Mouse (Mus musculus) natural killer cell, adult 2 months (primary cell): ENCODE results near the gene Tcf21.

Experiments
- DNase-seq, 2 experiments: peaks; one replicate each; pipeline ENCODE4 v3.0.0; 2022; ENCODE audit warnings: low spot score in 2 of 2

Gene Tcf21

DNA sequence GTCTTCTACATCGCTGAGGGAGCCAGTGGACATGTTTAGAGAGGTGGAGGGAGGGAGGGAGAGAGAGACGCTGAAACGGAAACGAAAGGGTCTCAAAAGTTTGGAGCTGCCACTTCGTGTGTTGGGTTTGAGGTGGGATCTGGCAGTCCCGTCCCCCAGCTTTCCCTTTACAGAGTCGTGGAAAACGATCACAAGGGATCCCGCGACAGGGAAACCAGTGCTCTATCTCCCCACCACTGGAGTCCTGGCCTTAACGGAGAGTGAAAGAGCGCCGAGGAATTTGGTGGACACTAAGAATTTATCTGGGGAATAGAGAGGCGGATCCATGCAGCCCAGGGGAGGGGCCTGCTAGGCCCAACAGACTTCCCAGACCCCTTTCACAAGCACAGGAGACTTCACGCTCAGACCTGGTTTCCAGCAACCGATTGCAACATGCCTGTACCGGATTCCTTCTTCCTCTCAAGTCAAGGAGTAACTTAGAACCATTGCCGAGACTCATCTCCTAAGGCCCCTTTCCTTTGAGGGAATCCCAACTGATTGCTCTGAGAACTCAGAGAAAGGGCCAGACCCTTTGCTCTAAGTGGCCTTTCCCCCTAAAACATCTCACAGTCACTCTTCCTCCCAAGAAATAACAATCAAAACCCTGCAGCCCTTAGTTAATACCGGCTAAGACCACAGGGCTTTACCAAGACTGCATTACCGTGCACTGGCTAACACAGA is at the start of gene Tcf21:
Gene Tcf21 (minus strand): TSS at position 304 of the 720 bp plus-strand sequence.
- no peak for DNase-seq

DNA sequence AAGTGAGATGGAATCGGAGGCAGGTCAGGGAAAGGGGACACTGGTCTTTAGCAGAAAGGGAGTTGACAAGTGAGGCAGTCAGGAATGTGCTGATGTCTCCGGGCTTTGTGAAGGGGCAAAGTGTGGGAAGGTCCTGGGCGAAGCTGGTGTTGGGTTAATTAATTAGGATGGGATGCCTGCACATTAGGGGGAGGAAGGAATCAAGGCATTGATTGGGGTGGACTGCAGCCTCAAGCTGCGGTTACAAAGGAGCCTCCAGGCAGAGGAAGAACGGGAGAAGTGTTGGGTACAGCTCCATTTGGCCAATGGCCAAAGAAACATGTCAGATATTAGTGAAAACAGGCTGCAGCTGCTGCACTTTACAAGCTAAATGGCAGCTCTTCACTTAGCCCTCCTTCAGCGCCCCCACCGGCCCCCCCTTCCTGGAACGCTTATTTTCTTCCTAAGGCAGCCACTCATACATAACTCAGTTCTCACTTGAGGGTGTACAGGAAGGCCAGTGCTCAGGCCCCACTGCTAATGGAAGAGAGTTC is 48.5 kb upstream of the Tcf21 start:
- DNase-seq, result no peak

DNA sequence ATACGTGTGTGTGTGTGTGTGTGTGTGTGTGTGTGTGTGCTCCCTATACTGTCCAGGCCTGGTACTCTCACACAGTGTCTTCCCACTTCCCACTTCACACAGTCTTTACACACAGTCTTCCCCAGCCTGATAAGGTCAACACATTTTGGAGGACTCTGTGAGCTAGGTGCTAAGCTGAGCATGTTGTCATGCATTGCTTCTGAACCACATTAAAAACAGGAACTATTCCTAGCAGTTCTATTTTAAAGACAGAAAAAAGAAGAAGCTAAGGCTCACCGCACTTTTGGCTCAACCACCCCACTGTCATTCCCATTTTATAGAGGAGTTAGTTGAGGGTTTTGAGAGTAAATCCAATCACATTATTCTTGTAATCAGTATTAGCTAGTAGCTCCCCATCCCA is 47.2 kb upstream of the Tcf21 start:
- DNase-seq, result no peak

DNA sequence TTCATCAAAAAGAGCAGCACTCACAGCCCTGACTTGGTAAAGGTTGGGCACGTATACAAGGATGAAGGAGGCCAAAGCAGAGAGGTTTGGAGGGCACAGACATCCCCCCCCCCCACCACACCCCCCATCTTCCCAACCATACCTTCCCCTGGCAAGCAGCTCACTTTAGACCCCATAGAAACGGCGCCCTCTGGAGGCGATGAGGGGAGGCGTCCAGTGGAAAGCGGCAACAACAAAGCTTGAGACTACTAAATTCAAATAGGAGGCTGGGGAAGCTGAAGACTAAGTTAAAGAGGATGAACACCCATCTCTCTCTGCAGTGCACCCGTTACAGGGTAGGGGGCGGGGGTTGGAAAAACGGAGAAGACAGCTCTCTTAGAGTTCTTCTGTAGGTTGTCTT is 38.1 kb upstream of the Tcf21 start:
- no peak for DNase-seq

DNA sequence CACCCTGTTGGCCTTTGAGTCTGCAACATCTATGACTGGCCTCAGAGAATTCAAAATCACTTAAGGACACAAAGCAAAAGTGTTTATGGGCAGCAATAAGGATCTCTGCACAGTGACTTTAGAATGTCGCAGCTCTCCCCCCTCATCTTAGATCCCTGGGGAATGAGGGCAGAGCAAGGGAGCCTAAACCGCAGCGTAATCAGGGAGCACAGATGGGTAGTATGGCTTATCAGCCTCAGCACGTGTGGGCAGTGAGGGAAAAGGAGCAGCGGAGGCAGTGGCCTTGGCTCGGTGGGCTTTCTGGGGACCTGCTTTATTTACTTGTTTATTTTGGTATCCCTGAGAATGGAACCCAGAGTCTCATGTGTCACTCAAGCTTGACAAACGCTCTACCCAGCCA is 34.4 kb upstream of the Tcf21 start:
- no peak for DNase-seq

DNA sequence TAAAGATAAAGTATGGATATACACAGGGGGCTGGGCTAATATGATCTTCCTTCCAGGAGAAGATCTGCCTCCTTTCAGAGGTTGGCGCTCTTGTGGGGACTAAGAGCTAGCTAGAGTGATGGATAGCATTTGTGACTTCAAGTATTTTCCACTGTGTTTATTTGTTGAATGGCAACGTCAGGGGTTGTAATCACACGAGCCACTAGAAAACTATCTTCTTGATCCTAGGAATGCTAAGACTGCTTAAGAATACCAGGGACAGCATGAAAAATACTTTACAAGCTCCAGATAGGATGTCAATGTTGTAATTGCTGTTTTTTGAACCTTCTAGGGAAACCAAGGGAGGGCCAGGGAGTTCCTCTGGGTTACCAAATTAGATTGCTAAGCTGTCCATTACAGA is 25.4 kb upstream of the Tcf21 start:
- no peak for DNase-seq

DNA sequence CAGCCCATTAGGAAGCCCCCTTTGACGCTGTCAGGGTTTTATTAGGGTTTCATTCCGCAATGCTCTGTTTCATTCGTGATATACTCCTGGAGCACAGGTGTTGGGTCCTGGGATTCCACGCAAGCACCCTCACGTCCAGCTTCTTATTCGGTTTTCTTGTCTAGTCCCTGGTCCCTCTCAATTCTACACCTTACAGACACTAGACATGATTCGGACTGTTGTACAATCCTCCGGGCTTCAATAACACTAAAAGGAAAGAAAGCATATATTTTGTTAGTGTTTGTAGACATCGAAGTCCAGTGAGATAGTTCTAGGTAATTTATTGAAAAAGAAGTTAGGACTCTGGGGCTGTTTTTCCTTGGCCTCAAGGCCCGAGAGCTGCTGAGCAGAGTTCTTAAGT is 24.8 kb upstream of the Tcf21 start:
- no peak for DNase-seq

DNA sequence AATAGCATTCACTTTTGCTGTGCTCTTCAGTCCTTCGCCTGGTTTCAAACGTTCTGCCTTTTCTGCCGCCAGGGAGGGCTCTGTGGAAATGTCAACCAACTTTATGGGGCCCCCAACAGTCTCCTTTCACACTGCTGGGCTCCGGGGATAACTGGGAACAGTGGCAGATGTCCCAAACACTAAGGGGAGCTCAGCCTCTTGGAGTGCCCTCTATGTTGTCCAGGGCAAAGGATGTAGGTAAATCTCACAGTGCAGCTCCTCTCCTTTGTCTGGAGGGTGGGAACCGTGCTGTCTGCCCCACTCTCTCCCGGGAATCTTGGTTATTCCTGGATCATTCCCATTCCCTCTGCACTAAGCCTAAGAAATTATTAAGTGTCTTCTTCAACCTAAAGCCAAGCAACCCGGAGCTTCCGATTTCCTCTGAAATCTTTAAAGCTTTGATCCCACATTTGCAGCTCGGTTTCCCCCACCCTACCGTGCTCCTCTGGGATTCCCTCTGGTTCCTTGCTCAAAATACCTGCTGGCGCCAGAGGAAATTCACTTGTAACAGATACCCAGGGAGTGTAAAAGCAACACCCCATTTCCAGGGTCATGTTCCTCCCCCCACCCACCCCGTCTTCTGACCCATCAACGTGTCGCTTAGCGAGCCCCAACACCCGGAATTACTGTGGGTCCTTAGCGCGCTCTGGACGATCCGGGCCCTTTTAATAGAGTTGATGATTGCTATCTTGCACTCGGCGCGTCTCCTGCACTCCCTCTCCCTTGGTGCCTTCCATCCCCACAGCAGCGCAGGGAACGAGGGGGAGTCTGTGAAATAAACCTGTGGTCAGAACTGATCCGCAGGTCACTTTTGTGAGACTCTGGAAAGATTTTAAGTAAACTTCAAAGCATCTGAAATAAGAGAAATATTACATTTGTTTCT is 23.7 kb upstream of the Tcf21 start:
- no peak for DNase-seq

DNA sequence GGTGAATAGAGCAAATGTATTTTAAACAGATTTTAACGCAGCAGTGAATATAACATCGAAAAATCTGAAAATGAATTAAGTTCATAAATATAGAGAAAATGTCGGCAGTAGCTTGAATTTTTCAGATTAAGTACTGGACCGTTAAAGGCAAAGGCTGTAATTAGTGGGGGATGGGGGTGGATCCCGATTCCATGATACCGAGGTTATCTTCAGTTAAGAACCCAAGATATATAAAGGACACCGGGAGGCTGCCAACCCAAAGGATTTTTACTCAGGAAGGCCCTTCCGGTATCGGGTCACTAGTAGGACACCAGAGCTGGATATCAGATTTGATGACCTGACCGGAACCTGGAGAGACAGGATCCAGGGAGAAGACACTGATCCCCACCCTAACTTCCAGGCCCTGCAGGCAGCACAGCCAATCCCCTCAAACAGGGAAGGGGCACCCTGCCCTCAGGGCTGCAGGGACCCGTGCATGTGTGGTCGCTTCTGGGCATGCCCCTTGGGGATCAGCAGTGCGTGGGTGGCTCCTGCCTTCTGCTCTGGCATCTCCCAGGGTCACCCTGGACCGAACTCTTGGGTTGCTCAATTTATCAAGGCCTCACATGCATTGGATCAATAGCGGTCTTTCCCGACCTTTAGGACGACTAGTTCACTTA is 22.9 kb upstream of the Tcf21 start:
- DNase-seq, result no peak

DNA sequence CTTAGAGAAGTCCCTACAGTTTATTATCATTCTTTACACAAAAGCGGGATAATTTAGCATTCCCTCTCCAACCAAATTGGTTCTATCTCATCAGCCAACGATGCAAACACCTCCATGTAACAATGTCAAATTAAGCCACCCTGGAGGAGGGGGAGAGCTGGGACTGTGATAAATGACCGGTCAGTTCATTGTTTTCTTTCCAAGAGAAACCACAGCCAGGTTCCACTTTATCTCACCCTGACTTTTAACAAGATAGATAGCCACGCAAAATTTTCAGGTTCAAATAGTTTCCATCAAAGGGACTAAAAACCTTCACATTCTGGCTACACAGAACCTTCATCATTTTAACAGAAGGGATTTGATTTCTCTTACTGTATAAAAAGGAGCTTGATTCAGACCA is 22.1 kb upstream of the Tcf21 start:
- DNase-seq, result no peak

DNA sequence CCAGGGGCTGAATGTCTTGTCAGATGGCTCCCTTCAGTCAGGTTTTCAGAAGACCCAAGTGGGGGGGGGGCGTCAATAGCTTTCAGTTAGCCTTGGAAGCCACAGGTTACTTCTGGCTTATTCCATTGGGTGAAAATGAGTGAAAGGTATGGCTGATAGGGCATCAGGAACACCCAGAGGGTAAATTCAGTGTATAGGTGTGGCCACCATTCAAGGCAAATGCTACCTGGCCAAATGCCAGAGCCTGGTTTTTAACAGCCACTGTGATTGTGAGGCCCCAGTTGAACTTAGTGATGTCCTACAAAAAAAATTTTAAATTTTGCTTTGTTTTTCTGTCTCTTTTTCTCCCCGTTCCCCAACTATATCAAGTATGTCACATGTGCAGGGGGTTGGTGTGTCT is 6.3 kb upstream of the Tcf21 start:
- no peak for DNase-seq

DNA sequence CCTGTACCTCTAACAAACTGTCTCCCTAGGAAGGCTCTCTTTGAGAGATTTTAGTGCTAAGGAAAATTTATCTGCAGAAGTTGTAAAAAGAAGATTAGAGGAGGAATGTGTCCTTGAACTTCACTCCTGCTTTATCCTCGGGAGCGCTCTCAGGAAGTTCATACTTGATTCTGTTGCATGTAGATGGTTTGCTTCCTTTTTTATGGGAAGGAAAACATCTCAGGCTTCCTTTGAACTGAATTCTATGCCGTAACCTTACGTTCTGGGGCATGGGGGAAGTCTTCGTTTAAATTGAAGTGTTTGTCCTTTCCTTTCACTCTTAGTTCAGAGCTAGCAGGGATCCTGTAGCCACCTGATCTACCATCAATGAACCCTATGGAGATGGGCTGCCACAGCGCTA is 2.9 kb upstream of the Tcf21 start:
- DNase-seq, result no peak

DNA sequence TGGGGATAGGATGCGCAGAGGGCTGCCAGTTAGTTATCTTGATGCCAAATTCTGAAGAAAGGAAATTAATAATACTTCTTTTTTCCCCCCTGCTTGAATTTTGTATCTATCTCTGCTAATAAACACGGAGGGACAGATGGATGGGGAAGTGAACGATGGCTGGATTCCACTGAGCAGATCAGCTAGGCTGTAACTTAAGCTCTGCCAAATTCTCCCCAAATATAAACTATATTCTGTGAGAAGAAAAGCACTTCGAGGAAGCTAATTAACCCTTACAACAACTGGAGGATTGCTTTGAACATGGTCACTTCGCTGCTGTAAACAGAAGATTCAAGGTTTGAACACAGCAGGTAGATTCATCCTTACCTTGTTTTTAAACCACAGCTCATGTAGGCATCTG is 2.5 kb upstream of the Tcf21 start:
- DNase-seq, result no peak

DNA sequence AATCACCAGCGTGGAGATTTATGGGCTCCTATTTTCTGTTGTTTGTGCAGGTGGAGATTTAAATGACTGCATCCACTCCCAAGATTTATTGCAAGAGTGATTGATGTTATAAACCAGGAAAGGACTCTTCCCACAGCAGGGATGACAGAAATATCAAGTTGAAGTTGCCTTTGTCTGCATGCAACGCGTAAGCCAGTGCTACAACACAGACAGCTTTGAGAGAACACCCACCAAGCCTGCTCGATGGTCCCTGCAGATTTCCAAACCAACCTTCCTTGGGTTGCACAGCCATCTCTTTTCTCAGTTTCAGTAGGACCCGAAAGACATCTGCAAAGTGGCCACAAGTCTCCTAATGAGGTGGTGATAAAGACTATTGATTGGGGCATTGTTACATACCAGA is 1.7 kb upstream of the Tcf21 start:
- no peak for DNase-seq

DNA sequence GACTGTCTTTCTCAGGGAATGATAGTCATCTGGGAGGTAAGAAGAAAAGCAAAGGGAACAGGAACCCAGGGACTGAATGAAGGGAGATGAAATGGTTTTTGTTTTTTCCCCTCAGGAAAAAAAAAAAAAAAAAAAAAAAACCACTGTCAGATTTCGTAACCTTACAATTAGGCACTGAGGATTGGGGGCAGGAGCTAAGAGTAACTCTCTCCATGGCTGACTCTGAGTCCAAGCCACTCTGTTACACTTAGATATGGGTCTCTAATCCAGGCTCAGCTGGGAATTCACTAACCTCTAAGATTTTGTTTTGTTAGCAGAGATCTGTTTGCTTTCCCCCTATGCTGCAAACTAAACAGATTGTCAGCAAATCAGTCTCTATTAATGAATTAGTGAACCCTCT is 1.3 kb upstream of the Tcf21 start:
- no peak for DNase-seq

DNA sequence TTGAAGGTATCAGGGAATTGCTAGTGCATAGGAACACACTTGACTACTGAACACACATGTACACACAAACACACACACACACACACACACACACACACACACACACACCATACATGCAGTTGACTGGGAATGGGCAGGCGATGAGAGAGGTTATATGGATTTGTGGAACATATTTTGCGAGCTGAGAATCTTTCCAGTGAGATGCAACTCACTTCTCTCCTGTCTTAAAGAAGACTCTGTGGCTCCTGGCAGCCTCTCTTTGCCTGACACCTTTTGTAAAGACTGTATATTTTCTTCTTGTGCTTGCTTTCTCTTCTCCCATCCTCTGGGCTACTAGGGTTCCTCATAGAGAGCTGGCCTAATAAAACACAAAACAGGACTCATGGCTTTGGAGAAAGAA is 867 bp upstream of the Tcf21 start:
- DNase-seq, result no peak

DNA sequence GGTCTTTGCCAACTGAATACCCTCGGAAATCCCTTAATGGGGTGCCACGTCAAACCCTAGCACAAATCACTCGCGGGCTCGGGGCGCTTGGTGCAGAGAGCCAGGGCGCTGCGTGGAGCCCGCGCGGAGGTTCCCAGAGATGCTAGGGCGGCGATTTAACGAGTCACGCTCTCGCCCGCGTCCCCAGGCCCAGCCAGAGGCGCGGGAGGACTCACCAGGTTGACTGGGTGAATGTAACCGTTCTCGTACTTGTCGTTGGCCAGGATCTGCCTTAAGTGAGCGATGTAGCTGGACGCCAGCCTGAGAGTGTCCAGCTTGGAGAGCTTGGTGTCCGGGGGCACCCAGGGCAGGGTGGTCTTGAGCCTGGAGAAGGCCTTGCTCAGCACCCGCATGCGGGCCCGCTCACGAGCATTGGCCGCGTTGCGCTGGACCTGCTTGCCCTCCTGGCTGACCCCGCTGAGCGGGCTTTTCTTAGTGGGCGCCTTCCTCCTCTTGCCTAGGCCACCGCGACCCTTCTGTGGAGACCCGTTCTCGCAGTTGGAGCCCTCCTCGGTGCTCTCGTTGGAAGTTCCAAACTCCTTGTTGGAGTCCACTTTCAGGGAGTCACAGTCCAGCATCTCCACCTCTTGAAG is 619 bp downstream of the Tcf21 start:
- no peak for DNase-seq

DNA sequence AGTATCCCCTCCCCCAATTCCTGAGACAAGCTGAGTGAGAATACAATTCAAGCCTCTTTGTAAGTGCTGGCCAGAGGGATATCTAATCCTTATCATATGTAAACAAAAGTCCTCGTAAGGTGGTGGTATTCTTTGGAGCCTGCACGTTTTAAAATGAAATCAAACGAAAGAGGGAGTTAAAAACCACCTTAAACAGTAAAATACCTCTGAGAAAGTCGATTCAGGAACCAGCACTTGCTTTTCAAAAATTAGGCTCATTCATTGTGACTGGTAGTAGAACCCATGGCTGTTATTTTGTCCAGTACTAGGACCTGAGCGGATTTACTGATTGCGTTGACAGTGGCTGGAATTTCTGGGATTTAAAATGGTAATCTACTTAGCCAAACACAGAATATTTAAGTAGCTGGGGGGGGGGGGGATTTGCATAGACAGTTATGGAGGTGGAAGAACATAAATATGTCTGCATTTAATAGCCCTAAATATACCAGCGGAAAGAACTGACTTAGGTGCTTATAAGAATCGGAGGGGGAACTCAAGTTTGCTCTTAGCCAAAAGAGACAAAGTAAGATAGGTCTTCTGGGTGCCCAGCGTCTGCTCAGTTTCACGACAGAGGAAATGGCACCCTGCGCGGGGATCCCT is 1.3 kb downstream of the Tcf21 start:
- no peak for DNase-seq

DNA sequence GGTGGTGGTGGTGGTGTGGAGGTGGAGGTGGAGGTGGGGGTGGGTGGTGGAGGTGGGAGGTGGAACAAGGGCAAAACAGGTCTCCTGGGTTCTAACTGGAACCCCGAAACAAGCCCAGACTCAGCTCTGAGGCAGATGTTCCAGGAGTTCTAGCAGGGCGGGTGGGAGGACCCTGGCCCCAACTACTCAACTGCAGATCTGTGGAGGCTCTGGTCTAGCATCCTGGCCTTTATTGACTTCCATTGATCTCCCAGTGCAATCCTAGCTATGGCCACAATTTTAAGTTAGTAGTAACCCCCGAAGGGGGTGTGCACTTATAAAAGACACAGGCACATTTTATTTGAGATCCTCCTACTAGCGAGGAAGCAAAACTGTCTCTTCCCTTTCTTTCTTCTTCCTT is 2.0 kb downstream of the Tcf21 start:
- no peak for DNase-seq

DNA sequence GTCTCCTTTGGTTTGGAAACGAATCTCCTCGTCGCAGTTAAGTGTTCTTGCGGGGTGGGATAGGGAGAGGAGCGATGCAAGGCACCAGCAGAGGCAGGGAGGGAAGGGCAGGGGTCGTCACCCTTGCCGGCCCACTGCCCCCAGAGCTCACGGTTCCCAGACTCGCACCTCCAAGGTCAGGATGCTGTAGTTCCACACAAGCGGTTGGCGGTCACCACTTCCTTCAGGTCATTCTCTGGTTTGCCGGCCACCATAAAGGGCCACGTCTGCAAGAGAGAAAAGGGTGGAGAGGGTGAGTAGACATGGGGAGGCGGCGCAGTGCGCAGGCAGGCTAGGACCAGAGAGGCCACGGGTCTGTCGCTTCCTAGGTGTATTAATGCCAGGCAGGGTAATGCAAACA is 2.4 kb downstream of the Tcf21 start:
- no peak for DNase-seq

DNA sequence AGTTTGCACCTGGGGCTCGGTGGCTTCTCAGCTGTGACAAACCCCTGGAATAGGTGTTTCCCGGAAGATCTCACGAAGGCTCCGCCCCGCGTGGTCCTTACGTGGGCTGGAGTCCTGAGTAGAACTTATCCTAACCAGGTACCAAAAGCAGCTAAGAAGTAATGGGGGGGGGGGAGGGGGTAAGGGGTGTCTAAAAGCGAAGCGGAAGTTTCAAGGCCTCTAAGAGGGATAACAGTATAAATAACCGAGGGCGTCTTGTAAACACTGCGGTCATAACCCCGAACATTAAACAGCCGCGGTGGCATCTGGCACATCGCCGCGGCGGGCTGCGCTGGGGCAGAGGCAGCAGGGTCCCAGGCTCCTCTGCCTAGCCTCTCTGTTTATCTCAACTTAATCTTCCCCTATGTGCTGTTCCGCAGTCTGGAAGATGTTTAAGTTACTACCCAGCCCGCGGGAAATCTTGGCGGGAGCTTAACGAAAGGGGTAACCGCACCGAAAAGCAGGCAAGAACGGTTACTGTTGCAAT is 3.7 kb downstream of the Tcf21 start:
- no peak for DNase-seq
